Mouse (Mus musculus): ENCODE results near the gene Cryba4.

The Cryba4 gene

DNA sequence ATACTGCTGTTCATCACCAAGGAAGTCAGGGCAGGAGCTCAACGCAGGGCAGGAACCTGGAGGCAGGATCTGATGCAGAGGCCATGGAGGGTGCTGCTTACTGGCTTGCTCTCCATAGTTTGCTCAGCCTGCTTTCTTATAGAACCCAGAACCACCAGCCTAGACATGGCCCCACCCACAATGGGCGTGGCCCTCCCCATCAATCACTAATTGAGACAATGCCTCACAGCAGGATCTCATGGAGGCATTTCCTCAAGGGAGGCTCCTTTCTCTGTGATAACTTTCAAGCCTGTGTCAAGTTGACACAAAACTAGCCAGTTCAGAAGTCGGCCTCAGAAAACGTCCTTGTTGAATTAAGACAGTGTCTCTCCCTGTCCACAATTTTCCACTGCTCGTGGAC lies 16.5 kb downstream of the Cryba4 start:
- no peak for DNase-seq

DNA sequence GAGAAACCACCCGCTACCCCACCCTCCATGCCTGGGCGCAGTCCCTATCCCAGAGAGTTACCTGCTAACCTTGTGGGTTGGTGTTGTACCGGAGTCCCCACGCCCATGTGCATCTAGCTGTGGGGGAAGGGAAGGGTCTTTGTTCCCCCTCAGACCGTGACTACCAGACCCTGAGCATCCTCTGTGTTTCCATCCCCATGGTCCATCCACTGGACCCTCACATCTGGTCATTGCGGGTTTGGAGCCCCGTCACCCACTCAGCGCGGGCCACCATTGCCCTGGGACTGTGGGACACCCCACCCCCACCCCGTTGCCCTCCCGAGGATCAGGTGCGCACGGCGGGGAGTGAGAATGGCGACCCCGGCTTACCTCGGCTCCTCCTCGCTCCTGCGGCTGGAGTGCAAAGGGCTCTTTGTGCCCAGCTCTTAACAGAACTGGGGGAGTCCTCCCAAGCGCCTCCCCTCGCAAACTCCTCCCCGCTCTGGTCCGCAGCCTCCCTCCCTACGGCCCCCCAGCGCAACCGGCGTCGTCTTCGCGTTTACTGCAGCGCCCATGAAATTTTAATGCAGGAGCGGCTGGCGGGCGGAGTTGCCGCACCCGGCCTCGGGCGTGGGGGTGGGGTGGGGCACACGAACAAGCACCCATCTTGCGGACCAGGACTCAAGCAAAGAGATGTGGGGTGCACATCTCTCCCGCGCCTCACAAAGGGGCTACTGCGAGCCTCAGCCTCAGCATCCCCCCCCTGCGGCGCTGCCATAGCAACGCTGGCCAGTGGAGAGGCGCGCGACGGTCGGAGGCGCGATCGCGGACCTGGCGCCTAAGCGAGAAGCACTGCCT lies 23.9 kb downstream of the Cryba4 start:
- no peak for DNase-seq

DNA sequence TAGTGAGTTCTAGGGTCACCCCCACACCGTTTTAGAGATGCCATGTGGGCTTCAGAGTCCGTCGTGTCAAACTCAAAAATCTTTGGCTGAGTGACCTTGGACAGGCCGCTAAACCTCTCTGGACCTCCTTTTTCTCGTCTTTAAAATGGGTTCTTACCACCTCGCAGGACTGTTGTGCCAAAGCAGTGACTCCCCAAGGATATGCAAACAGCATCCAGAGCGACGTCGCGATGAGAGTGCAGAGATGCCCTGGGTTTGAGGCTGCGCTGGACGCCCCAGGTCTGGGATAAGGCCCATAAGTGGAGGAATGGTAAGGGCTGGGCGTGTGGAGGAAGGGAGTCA lies 24.4 kb downstream of the Cryba4 start:
- no peak for DNase-seq

DNA sequence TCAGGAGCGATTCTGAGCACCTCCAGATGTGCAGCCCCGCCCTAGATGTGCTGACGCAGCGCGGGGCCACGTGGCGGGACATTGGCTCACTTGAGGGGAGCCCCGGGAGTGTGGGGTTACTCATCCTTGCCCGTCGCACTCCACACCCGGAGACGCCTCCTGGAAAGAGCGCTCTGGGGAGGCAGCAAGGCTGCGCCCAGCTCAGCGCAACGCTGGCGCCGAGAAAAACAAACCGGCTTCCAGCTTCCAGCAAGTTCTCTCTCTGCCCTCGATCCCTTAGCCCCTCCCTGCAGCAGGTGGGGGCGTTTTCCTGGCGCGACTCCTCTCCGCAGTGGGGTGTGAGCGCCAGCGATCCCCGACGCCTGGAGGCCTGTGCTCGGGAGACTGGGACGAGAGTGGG lies 25.0 kb downstream of the Cryba4 start:
- DNase-seq = no peak

DNA sequence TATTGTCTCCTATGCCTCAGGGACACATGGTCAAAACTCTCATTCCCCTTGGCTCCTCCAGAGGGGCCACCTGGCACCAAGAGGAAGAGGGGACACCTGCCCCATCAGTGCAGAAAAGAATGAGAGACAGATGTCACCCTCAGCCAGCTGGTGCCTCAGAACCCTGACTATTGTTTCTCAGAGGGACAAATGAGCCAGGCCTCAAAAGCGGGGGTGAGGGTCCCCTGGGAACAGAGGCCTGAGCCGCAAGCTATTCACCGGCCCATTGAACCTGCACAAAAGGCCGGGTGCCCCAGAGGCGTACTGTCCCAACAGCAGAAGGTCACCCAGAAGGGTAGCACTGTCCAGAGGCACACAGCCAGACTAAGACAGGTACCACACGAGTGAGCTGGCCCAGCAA lies 26.7 kb downstream of the Cryba4 start:
- no peak for DNase-seq

DNA sequence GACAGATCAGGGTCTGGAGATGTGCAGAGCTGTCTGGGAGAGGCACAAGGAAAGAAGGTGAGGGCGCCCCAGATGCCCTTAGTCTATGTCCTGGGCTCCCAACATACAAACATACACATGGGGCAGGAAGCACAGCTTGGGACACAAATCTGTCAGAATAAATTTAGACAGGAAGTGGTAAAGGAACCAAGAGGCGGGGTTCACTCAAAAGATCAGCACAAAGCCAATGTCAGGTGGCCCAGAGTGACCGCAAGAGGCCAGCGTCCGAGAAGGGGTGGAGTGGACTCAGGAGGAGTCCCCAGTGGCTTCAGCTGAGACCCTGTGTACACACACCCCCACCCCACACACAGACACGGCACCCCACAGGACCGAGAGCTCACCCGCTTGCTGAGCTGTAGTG lies 32.1 kb downstream of the Cryba4 start:
- no peak for DNase-seq

DNA sequence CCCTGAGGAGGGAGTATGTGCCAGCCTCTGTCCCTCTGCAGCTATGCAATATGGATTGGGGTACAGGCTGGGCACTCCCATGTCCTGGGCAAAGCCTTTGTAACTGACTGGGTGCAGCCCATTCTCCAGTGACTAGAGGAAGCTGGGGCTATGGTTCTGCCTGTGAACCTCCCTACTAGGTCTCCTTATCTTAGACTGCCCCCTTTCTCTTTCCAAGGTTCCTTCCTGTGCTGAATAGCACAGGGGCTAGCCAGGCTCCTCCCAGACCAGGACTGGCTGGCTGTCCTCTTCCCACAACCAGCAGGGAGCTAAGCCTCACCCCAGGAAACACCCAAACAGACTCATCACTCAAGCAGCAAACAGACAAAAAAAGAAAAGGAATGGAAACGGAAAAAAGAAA lies 32.9 kb downstream of the Cryba4 start:
- DNase-seq = no peak

DNA sequence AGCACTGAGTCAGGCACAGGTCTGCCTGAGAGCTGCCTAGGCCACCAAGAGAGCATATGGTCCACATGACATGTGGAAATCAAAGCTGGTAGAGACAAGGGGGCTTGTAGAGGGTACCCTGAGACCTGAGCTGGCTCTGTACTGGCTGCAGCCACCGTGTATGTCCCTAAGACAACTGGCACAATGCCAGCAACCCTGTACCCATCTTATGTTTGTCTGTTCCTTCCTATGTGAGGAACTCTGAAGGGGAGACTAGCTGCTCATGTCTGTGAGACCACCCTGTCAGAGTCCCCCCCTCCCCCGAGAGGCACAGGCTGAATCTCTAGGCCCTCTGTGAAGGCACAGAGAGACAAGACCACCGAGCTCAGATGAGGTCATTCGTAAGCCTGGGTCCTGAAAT lies 33.6 kb downstream of the Cryba4 start:
- DNase-seq = no peak

DNA sequence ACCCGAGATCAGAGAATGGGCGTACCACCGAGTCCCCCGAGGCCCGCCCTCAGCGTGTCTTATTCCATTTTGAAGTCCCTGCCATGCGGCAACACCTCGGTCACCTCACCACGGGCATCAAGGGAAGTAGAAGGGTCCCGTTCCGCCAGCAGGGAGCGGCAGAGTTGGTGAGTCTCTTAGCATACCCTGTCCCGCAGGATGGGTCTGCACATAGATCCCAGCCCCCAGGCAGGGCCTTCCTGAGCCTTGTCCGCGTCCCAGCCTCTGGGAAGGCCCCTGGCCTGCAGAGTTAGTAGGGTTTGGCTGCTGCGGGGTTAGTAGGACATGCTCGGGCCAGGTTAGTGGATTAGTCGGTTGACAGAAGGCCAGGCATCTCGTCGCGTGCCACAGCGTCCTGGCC lies 35.3 kb downstream of the Cryba4 start:
- DNase-seq = no peak

DNA sequence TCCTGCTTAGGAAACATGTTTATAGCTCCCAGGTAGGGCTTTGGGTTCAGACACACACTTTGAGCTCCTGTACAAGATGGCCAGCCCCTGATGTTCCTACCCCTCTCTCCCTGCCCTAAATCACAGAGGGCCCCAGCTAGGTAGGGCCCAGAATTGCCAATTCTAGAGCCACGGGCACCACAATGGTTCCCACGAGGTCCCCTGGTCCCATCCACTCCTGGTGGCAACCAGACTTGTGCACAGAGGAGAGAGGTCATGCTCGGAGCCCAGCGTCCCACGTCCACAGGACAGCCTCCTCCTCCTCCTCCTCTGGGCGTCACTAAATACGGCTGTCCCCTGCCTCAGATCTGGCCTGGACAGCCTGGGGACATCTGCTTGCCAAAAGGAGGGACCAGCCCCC lies 36.0 kb downstream of the Cryba4 start:
- DNase-seq = no peak

DNA sequence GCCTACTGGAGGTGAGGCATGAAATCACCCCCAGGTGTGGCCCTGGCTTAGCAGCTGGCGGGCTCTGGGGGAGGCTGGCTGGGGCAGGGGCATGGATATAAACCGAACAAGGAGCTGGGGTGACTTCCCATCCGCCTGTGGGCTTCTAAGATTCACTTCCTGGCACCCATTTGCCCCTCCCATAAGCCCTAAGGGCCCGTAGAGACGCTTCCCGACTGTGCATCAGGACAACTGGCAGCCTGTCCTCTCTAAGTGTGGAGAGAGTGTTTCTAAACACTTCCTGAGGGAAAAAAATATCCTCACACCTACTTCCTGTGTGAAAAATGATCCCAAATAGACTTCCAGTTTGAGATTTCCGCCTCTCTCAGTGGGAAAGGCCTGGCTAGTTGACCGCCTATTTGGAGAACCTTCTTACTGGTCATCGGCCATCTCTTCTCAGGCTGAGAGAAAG lies 36.5 kb downstream of the Cryba4 start:
- no peak for DNase-seq

DNA sequence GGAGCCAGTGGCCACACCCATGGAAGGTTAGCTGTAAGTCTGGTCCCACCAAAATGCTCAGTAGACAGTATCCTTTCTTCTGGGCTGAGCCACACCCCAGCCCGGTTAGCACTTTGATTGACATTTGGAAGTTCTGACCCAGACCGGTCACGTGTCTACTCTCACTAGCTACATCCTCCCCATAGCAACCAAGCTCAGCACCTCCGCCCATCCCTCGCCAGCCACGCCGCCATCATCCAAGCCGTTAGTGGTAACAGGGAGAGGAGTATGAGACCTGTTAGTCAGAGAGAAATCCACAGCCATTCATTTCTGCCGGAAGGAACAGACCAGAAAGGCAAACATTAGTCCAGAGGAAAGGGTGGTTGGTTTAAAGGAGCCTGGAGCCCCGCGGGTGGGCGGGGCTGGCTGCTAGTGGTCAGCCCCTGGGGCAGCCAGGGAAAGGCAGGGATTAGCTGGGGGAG lies 37.0 kb downstream of the Cryba4 start:
- DNase-seq = no peak

DNA sequence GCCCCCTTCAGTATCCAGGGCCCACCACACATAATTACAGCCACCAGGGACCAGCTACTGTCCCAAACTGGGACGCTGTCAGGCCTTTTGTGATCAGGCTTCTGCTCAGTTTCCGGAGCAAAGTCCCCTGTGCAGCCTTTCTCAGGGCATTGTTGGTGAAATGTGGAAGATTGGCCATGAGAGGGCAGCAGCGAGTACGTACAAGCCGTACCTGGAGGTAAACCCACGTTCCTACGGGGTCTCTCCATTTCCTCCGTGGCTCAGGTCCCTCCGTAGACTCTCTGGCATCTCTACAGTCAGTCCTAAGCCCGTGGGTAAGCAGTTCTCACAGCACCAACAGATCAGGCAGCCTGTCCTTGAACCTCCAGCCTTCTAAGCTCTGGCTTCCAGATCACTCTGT lies 37.9 kb downstream of the Cryba4 start:
- peak; percentile 22 to 60 for DNase-seq

DNA sequence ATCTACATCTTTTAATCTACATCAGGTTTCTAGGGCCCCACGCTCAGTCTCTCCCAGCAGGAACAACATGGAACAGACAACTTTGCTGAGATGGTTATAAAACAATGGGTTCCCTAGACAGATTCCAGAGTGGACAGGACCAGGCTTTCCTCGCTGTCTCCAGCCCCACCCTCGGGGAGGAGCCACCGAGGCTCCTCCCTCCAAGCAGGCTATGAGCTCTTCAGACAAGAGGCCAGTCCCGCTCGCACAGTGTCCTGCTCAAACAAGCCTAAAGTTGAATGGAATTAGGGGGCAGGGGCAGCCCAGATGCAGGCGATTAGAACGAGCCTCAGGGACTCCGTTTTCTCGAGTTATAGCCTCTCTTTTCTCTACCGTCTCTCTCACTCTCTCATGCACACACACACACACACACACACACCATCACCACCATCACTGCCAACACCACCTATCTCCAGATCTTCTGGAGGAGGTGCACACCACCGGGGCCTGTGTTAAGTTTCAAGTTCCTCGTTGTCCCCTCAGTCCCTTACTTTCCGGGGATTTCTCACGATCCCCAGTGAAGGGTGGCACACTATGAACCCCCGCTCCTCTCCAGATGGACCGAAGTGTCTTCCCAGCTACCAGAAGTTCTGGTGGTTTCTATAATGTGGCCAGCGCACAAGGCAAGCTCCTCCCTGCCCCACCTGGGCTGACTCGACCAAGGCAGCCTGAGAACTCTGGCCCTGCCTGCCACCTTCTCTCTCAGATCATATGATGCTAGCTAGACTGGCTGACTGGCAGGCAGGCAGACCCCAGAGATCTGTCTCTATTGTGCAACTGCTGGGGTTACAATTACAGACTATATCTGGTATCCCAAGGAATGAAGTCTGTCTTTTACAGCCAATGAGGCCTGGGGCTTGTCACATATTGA lies 38.7 kb downstream of the Cryba4 start:
- DNase-seq = no peak

DNA sequence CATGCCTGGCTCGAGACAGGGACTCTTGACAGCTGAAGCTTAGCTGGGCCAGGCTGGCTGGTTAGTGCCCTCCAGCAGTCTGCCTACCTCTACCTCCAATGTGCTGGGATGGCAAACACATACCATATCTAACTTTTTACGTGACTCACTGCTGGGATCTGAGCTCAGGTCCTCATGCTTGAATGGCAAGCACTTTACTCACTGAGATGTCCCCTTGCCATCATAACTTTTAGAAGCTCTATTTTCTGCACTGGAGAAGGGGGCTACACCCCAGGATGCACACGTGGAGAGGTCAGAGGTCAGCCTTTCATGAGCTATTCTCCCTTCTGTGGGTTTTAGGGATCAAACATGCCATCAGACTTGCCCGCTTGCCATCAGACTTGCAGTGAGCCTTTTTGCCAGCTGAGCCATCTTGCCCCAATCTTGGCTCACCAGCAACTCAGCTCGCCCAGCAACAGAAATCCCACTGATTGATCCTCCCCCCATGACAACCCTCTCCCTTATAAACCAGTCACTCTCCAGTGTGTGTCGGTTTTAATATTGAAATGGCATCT lies 39.5 kb downstream of the Cryba4 start:
- DNase-seq = no peak

DNA sequence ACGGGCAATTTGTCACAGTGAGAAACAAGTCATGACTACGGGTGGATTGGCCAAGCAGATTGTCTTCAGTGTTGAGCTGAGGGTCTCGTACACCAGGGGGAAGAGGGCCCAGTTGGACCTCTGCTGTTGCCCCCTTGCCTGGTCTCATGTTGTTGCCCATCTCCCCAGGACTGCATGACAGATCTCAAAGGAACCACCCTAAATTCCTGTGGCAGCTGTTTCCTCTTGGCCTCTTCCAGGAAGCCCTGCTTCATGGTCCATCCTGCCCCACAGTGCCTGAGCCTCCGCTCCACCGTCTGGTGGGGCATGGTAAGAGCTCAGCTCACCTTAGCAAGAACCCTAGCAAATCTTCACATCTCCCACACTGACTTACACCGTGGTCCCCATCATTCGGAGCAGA lies 40.4 kb downstream of the Cryba4 start:
- no peak for DNase-seq

DNA sequence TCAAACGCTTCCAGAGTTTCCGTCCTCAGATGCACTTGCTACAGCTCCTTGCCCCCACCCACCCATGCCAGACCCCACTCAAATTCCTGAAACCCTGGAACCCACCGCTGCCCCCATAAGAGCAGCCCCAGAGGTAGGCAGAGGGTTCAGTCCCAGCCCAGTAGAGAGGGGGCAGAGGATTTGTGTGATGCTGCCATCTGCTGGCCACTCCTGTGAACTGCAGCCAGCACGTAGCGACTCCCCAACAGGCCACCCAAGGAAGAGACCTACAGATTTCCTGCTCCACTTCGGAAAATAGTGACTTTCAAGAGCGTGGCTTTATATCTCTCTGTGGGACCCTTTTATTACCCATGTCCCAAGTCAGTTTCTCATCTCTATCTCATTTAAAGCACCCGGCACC lies 42.2 kb downstream of the Cryba4 start:
- peak in 1 of 2 experiments; percentile 29 for DNase-seq

DNA sequence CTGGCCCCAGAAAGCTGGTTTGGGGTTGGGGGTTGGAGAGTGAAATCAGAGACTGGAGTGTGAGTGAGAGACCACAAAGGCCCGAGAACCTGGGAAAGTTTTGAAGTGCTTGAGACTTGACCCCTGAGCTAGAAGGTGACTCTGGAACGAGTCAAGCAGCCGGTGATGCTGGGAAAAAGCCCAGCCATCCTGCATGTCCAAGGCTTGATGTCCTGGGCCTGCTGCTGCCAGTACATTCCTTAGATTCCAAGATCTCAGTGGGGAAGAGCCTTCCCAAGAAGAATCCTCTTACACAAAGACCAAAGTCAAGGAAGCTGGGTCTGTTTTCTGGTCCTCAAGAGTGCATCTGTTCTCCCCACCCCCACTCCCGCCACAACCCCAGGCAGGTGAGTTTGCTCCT lies 44.0 kb downstream of the Cryba4 start:
- no peak for DNase-seq

DNA sequence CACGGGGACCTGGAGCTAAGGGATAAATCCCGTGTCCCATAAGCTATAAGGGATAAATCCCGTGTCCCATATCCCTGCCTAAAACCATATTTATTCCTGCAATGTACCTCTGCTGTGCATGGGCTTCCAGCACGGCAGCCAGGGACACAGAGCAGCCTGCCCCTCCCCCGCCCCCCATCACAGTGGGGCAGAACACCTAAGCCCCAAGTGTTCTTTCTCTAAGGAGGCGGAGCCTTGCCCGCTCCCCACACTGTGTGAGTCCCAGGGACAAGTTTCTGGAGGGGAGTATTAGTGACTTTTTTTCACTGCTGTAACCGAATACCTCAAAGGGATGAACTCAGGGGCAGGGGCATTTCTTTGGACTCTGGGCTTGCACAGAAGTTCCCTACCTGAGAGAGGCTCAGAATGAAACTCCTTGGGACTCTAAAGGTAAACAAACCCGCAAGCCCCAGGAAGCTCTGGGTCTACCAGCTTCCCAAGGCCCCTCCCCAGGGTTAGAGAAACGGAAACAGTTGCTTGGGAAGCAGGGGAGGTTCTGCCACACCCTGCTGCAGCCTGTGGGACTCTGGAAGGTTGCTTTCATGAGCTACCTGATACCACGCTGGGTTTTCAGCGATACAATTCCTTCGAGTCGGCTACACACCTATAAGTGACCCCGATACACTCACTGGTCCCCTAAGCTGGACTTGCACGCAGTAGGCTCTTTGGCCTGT lies 45.6 kb downstream of the Cryba4 start:
- no peak for DNase-seq

DNA sequence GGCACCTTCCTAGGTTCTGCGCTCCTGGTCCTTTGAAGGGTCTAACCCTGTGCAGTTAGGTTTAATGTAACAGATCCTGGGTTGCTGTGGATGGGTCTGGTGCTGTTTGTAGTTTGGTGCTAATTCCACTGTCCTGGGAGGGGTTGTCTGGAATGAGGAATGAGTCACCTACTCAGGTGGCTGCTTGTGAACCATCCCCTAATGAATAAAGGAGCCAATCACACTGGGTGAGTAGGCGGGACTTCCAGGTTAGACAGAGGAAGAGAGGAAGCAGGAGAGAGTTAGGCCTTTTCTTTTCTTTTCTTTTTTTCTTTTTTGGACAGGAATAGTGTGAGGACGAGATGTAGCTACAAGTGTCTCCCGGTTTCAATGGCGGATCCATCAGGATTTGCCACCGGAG lies 52.7 kb downstream of the Cryba4 start:
- no peak for DNase-seq

All from kidney, adult 8-10 months (tissue).